Mouse (Mus musculus): ENCODE measurements at regions not wholly inside any gene's neighbourhood (a gene's known extent, or its start where the extent isn't known, plus 50 kb on each side); places are given as distances from the start of the nearest gene placed in this dataset.
A peak's percentile ranks its signal among the peaks of the same experiment; 100 is the strongest.

DNA sequence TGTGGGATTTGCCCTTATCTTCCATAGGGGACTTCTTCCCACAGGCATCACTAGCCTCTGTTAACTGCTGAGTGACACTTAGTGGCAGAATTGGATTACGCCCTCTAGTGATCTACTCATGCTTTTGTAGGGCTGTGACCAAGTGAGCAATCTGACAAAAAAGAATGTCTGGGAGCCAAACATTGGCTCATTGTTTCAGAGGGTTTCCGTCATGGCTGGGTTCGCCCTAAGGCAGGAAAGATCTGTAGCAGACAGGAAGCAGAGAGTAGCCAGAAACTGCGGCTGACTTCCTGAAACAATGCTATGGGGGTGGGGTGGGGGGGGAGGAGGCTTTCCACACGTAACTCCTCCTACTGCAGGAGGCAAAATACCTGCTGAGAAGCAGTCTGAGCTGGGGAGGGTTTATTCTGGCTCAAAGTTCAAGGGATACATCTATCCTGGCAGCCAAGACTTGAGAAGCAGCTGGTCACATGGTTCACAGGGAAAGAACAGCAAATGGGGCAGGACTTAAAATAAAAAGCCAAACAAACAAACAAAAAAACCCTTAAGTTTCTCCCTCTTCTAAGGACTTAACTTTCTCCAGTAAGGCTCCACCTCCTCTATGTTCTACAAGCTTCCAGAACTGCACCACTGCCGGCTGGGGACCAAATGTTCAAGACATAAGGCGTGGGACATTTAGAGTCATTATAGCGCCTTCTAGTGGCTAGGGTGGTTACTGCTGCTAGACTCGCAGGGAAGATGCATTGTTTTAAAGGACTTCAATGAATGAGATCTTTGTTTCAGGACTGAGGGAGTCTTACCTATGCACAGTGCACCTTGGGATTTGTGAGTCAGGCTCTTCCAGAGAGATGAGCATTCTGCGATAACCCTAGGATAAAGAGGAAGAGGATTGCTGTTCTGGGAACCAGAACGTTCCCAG lies 281.8 kb upstream of the Eef2kmt start:
- DNase-seq: no peak

DNA sequence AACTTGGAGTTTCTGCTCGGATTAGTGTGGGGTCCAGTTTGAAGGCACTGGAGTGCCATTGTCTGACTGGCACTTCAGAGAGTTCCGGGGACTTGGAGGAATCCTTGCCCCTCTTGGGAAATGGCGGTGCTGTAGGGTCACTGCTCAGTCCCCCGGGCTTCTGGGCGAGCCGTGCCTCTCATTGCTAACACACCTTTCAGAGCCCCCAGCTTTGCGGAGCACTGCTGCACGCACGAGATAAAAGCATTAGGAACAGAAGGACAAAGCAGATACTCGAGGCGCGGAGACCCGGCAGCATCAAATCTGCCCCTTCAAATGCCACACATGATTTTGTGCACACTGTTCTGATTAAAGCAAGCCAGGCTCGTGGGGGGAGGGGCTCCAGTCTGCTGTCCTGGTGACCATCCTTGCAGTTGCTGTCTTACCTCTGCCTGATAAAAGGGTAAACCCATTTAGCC lies 280.8 kb upstream of the Eef2kmt start:
- no peak for DNase-seq

DNA sequence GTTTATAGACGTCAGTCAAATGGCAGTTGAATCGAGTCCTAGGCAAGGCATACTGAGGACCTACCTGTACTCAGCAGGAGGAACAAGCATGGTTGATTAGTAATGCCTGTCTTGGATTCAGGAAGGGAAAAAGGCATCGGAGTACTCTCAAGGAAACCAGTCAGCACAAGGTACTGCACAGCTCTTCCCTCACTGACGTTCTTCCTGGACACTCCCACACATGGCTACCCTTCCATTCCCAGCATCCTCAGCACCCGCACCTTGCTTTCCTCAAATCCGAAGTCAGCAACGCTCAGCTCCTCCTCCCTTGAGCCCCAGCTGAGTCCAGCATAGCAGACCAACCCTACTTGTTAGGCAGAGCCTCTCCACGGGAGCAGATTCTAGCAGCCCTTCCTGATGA lies 279.6 kb upstream of the Eef2kmt start:
- DNase-seq: no peak

DNA sequence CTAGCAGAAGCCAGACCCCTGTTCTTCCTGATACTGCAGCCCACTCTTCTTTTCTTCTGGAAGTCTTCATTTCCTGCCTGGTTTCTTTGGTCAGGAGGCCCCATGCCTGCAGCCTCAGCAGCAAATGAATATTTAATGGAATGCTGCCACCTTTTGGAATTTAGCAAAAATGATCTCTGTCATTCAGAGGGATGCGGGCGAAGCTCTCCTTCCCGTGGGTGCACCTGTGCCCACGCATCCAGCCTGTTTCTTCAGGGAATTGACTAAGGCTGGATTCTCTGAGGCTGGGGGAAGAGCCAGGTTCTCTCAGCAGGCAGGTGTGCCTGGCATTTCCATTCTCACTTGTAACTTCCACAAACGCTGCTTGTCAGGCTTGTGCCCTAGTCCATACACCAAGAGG lies 279.1 kb upstream of the Eef2kmt start:
- no peak for DNase-seq

DNA sequence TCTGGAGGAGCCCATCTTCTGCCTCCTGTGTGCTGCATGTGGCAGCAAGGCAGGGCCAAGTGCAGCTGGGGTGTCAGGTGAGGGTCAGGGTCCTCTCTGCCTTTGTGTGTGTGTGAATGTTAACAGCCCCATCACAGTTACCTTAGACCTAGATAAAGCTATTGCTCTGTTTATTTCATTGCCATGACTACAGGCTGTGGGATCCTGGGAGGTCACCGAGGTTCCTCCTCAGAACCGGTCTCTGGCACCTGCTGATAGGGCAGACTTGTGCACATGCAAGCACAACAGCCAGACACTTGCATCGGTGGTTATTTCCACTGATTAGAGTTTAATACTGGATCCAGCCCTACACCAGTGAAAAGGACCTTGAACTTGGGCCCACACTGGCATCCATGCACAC lies 278.6 kb upstream of the Eef2kmt start:
- no peak for DNase-seq

DNA sequence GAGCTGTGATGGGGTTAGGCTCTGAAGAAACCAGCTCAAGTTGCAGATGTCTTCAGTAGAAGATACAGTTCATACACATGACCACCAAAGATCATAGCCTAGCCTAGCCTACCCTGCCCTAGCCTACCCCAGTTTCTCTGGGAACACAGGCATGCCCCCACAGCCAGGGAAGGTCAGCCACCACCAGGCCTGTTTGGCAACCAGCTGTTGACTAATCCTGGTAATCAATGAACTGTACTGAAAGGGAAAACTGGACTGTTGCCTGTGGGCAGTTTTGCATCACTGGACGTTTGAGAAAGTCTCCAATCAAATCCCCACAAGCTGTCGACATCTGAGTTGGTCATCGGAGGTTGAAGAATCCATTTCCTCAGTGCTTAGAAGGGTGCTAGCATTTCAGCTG lies 276.5 kb upstream of the Eef2kmt start:
- no peak for DNase-seq

DNA sequence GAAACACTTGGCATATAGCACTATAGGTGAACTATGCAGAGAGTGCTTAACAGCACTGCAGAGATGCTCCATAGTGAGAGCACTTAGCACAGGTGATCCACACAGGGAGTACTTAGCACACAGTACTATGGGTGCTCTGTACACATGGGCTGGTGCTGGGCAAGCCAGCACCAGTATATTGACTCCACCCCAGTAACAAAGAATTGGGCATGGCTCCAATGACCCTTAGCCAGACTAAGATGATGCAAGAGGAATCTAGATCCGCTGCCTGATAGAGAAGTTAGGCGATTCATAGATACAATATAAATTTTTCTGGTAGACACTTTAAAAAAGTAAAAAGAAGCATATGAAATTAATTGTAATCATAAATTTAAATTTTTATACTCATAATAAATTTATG lies 274.0 kb upstream of the Eef2kmt start:
- no peak for DNase-seq

DNA sequence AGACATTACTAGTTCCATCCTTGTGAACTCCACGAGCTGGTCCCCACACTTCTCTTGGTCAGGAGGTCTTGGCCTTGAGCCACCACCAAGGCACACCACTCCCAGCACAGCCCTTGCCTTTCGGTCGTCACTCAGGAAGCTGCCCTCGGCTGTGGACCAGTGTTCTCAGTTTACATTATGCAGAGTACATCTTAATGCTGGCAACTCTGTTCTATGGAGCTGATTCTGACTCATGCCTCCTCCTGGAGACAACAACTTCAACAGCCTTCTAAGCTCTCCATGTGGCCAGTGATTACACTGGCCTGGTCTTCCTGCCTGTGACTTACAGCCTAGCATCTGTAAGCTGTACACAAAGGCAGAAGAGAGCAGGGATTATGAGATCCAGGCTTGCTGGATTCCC lies 272.2 kb upstream of the Eef2kmt start:
- no peak for DNase-seq

DNA sequence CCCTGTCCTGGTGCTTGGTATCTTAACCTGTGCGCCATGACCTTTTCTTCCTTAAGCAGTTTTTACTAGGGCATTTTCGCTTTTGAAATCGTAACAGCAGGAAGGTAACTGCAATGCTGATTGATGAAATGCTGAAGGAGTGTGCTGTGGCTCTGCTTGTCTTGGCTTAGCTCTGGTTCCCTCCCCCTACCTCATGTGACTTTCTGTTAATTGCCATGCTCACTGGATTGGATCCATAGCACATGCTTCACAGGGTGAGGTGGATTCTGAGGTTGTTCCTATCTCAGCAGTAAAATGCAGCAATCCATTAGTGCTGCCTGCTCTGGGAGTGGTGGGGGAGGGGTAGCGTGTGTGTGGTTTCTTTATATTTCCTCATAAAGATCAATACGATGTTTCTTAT lies 268.6 kb upstream of the Eef2kmt start:
- DNase-seq: no peak

DNA sequence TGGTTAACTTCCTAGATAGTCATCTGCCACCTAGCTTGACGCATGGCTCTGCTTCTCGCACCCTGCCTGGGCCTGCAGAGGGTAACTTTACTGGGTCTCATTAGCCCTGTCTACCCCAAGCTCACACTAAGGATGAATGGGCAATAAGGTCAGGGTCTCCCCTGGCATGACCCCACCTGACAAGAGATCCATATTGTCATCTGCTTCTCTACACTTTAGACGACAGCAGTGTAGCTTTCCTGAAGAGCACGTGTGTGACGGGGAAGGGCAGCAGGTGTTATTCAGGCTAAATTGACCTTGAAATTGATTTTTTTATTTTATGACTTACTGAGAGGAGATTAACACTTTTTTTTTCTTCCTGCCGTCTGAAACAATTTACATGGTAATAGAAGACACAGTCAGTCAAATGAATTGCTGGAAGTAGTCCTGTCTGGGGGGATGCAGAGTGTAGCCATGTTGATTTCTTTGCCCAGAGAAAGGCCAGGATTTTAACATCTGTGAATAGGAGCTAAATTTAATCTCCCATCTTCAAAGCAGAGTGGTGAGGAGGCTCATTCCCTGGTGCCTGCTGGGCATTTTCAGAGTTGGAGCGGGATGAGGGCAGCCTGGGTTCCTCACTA lies 267.7 kb upstream of the Eef2kmt start:
- DNase-seq: no peak

DNA sequence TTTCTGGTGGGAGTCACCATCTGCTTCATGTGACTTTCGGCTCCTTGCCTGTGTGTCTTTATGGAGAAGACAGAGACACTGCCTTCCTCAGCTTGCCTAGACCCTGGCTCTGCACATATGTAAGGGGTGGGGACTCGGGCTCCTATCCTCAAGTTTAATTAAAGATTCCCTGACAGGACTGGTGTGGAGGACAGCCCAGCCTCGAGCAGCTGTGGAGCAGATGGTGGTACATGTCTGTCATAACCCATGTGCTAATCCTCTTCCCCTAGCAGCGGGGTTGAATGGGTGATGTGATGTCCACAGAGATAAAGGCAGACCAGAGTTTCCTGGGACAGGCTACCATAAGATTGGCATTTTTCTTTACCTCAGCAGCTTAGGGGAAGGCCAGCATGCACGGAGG lies 262.0 kb upstream of the Eef2kmt start:
- no peak for DNase-seq

DNA sequence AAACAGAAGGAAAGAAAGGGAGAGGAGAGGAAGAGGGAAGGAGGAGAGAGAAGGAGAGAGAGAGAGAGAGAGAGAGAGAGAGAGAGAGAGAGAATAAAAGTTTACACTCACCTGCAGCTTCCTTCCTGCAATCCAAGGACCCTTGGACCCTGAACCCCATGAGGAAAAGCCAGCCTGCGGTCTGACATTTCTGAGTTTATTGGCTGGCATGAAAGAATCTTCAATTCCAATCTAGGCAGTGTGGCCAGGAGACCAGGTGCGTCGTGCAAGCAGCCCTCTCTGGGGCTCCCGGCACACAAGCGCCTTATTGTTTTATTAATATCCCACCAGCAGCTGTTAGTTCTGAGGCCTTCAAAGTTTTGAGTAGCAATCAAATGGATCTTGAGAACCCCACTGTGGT lies 260.1 kb upstream of the Eef2kmt start:
- no peak for DNase-seq

DNA sequence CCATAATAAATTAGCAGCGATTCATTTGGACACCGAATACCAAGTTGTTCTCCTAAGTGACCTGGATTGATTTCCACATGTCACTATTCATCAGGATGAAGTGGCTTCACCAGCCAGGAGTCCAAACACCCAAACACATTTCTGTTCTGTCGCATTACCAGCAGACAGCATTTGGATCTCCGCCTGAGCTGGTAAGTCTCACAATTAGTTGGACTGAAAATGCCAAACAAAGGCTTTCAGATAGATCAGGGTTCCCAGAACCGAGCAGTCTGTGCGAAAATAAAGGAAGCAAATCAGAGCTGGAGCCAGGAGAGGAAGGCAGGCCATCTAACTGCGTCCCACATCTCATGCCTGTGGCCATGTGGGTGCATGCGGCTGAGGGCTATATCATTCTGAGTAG lies 251.5 kb upstream of the Eef2kmt start:
- no peak for DNase-seq

DNA sequence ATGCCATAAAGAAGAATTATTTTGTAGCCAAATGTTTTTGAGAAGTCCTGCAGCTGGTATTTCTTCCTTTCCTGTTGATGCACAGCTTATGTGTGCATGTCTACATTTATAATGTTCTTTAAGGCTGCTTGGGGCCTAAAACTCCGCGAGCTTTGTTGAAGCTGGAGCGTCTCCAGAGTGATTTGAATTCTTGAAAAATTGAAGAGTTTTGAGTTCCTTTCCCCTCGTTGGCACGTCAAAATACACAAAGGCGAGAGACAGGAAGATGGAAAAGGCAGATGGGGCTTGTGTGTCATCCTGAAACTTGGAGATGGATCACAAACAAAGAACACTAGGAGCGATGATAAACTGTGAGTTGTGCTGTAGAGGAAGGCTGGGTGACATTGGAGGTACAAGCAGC lies 246.2 kb upstream of the Eef2kmt start:
- no peak for DNase-seq

DNA sequence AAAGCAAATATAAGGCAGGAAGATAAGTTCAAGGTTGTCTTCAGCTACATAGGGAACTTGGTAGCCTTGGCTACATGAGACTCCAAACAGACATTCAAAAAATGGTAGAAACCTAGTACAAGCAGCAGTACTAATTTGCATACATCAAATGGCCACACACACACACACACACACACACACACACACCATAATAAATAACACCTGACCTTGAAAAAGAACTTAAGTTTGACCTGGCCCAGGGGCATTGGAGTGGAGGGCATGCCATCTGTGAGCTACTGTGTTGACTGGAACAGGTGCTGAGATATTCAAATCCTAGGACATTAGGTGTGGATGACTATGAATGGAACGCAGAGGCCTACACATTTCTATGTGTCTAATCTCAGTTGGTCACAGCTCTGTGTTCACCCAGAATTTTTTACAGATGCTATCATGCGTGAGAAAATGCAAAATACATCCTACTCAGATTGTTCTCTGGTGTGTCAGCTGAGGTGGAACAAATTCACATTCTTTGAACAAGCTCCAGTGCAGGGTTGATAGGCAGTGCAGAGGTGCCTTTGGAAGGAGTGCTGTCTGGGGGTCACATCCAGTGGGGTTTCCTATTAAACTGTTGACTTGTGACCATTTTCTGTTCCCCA lies 240.4 kb upstream of the Eef2kmt start:
- DNase-seq: no peak

DNA sequence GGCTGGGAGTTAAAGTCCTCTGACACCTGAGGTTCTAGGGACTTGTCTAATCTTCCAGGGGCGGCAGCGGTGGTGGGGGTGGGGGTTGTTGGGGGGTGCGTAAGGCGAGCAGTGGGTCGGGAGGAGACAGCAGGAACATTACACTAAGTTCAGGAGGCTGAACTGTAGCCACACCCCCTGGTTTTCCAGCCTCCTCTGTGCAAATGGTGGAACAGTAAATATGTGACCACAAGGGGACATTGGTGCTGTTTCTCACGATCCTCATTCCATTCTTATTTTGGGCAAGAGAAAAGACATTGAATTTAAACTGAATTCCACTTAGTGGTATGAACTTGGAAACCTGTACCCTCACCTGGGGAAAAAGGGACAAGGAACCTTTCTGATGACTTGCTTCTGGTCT lies 237.6 kb upstream of the Eef2kmt start:
- DNase-seq: no peak

DNA sequence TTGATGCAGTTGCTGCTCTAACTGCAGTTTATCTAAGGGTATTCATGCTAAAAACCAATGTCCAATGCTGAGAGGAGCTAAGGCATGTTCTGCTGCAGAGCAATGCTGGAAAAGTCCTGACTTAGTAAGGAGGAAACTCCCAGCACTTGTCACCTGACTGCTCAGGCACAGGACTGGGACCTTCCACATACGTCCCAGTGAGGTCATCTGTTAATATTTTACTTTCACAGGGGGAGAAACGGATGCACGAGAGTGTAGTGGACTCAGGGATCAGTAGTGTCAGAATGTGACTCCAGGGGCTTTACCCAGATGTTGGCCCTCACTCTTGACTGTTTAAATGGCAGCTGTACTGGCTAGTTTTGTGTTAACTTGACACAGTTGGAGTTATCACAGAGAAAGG lies 231.5 kb upstream of the Eef2kmt start:
- DNase-seq: no peak

DNA sequence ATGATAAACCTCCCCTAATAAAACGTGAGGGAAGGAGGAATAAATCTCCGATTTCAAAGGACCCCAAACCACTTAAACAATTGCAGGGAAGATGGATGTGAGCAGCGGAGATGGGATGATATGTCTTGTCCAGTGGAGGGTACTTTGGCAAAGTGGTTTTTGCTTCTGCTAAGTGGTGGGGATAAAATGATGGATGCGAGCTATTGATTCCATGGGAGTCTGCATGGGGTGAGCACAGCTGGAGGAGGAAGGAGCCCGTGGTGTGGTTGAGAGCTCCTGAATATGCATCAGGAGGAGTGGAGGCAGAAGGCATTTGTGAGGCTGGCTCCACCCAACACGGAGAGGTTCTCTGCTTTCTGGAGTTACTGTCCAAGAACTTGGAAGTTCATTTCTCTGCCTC lies 227.6 kb upstream of the Eef2kmt start:
- DNase-seq: no peak

DNA sequence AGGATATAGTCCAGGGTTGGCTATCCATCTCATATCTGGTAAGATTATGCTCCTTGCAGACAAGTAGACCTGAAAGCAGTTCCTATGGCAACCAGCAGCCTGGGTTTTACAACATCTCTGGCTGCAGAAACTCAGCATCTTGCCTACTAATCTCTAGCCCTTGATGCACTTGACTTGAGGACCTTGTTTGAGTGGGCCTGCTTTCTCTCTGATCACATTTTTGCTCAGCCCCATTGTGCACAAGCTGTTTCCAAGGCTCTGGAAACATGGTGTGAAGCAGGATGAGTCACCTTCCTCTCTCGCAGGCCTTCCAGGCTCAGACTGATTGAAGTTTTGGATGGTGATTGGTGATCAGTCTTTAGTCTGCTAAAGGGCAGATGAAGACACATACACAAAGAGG lies 224.4 kb upstream of the Eef2kmt start:
- DNase-seq: no peak

DNA sequence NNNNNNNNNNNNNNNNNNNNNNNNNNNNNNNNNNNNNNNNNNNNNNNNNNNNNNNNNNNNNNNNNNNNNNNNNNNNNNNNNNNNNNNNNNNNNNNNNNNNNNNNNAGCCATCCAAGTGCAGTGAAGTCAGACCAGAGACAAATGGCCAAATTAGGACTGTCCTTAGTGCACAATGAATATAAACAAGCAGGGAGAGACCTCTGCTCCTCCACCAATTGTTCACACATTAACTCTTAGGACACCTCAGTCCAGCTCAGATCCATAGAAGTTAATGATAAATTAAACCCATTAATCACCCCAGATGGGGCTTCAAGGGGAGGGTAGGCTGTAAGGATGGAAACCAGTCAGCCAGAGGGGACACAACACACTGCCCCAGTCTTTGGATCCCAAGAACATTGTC lies 223.2 kb upstream of the Eef2kmt start:
- no peak for DNase-seq

DNA sequence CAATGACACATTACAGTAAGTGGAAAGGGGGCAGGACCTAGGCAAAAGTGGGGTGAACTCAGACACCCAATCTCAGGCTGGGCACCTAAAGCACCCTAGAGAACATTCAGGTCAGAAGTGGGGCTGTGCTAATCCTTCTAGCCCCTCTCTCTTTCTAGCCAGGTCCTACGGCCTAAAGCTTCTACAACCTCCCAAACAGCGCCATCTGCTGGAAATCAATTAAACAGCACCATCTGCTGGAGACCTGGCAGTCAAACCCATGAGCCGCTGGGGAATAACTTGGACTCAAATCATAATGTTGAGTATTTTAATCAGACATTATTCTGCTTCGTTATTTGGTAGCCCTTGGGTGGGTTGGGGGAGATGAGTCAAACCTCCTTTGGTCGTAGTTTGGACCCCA lies 215.5 kb upstream of the Eef2kmt start:
- peak in 1 of 2 experiments; percentile 14 for DNase-seq

DNA sequence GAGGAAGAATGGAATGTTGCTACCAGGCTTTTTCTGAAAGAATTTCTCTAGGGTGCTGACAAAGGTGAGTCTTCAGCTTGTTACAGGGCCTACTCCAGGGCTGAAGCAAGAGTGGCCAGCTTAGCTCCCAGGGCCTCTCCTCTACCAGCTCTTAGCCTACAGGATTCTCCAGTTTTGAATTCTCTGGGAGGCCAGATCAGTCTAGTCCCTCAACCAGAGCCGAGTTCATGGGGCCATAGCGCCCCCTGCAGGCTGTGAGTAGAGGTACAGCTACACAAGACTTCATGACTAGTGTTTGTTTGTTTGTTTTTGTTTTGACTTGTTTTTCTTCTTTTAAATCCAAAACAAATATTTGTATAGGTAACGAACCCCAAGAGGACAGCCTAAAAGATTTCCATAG lies 211.8 kb upstream of the Eef2kmt start:
- DNase-seq: peak in 1 of 2 experiments; percentile 19

DNA sequence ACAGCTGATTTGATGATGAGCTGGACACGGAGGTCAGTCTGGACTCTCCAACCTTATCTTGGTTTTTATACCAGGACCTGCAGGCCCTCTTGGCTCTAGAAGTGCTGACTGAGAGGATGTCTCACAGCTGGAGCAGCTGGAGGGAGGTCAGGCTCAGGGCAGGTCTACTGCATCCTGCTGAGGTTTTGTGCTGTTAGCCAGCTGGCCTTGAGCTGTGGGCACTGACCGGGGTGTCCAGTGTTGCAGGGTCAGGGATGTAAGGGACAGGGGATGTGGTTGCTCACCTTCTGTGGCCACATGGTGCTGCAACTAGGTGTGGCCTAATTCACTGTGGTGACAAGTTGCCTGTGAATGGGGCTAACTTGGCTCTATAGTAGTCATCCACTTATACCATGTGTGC lies 211.0 kb upstream of the Eef2kmt start:
- DNase-seq: no peak

DNA sequence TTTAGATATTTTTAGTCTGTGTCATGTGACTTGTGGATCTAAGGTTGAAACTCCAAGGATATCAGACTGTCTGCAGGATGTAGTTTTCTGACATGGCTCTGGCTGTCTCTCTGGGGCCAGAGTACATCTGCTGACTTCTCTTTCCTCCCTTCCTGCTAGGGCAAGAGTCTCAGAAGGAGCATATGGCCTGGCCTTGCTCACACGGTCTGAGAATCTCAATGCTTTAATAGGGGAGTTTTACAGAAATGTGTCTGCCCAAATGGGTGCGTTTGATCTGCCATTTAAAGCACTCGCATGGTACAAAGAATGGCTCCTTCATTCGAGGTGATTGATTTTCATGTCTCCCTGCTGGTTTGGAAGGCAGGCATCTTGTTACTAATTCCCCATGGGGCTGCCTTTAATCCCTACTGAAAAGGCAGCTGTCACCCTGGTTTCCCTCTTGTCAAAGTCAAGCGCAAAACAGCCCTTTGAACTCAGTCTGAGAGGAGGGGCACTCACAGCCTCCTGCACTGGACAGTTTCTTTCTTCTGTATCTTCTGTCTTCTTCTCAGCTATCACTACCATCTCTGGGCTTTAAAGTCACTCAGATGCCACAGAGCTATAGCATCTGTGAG lies 199.7 kb upstream of the Eef2kmt start:
- no peak for DNase-seq
